Comparison of ENCODE assay signal across 8 mouse cellular contexts in the genomic region with DNA sequence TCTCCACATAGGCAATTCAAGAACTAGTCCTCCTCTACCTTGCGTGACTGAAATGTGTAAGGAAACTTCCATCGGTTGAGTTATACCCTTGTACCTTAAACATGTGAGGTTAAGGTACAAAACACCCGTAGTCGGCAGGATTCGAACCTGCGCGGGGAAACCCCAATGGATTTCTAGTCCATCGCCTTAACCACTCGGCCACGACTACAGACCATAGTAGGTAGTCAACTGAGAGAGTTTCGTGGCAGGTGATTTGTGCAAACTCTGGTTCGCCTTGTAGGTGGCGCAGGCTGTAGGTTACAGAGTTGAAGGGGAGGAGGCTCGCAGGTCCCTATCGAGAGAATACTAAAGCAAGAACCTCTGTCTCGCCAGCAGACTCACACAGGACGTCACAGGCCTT. TPM values are rescaled to one million over a fixed set of nuclear protein-coding genes. Genes with fewer than 3 reads are reported as not detected.
A peak's percentile ranks its signal among the peaks of the same experiment; 100 is the strongest.
DNase-seq lines count a peak whose midpoint lies in the region; ATAC-seq lines count a peak whose summit lies in the region.

No protein-coding gene starts in this region.

- H3K4me1 ChIP-seq in forebrain, embryonic 13.5 days: peaks cover 2% of the 10 kb centered on the region; the same call in 1 of the 2 replicates
- H3K4me1 ChIP-seq in intestine, embryonic 14.5 days (replicated peaks; ENCODE audit: control insufficient read depth, insufficient read depth, low read length): 0 out of 2 replicates have a peak, but pooled peaks cover 4% of the 10 kb centered on the region

- no peaks in the 10 kb centered on the region for H3K9me3 ChIP-seq in forebrain, embryonic 13.5 days (replicated peaks)
- H3K9me3 ChIP-seq in intestine, embryonic 14.5 days (ENCODE audit: control insufficient read depth, low read length): no peaks in the 10 kb centered on the region

- no peak overlapping the region for H3K27ac ChIP-seq in forebrain, embryonic 13.5 days
- no peak overlapping the region for H3K27ac ChIP-seq in intestine, embryonic 14.5 days (ENCODE audit: low read depth)

- ATAC-seq in forebrain, embryonic 13.5 days: no peak
- peak; percentile 29; the same call in 1 of the 2 replicates for ATAC-seq in intestine, embryonic 14.5 days (replicated peaks; ENCODE audit: low FRiP score, low TSS enrichment, low read depth)
- no peak for ATAC-seq in cerebellum, adult (ENCODE audit: insufficient number of reproducible peaks, low FRiP score, low TSS enrichment)

- H3K27me3 ChIP-seq in forebrain, embryonic 13.5 days: peaks cover 14% of the 10 kb centered on the region; the same call in 1 of the 2 replicates
- H3K27me3 ChIP-seq in intestine, embryonic 14.5 days (replicated peaks; ENCODE audit: control insufficient read depth, insufficient read depth, low read length): no peaks in the 10 kb centered on the region

- no peaks in the 10 kb centered on the region for H3K36me3 ChIP-seq in forebrain, embryonic 13.5 days (ENCODE audit: poor library complexity, severe bottlenecking)
- no peaks in the 10 kb centered on the region for H3K36me3 ChIP-seq in intestine, embryonic 14.5 days (ENCODE audit: control insufficient read depth, insufficient read depth, low read length)

- H3K4me2 ChIP-seq in forebrain, embryonic 13.5 days: peak overlapping the region; percentile 41
- peak overlapping the region; percentile 40 for H3K4me2 ChIP-seq in intestine, embryonic 14.5 days (ENCODE audit: low read length)

- H3K4me3 ChIP-seq in forebrain, embryonic 13.5 days: peak overlapping the region; percentile 14; the same call in 1 of the 2 replicates
- peak overlapping the region; percentile 17 for H3K4me3 ChIP-seq in intestine, embryonic 14.5 days (ENCODE audit: low read depth, low read length)

- no peak overlapping the region for H3K9ac ChIP-seq in forebrain, embryonic 13.5 days
- no peak overlapping the region for H3K9ac ChIP-seq in intestine, embryonic 14.5 days (ENCODE audit: low read length)

- DNase-seq in gastrocnemius, postnatal 25 days: peak; percentile 17
- no peak for DNase-seq in gastrocnemius, postnatal 4 days (ENCODE audit: low spot score in 2 of 2)
- DNase-seq in R1 (ENCODE audit: low read depth, low spot score): peak; percentile 98
- DNase-seq in intestine, embryonic 14.5 days (ENCODE audit: low spot score): peak; percentile 91
- DNase-seq in lung, postnatal 25 days (ENCODE audit: low spot score): peak; percentile 51
- peak; percentile 72 to 78 for DNase-seq in spleen, postnatal 14 days (ENCODE audit: low spot score in 2 of 2)

- 2% methylated on average over 17 of the region's 17 CpGs for WGBS in forebrain, embryonic 13.5 days
- 5% methylated on average over 17 of the region's 17 CpGs for WGBS in intestine, embryonic 14.5 days

RNA-seq across cellular contexts. Expression of a gene that starts 7.9 kb away (rescaled TPM):
- under 1 TPM; 0.26 to 0.54 TPM for total RNA-seq in gastrocnemius, postnatal 25 days (2021)
- 1 to 10 TPM; 1.4 to 2.6 TPM for total RNA-seq in gastrocnemius, postnatal 4 days (2021)
- polyA plus RNA-seq in forebrain, embryonic 13.5 days (2015; fragmentation: Nextera tagmentation; extraction: Ambion mirVana): 25.4 and 29.2 TPM in 2 replicates
- polyA plus RNA-seq in intestine, embryonic 14.5 days (2014; fragmentation: Nextera tagmentation; extraction: Ambion mirVana): 9.8 and 13.8 TPM in 2 replicates

RNA-seq across cellular contexts. Expression of a gene that starts 44.0 kb away (rescaled TPM):
- not detected for total RNA-seq in gastrocnemius, postnatal 25 days (2021)
- total RNA-seq in gastrocnemius, postnatal 4 days (2021): not detected
- polyA plus RNA-seq in forebrain, embryonic 13.5 days (2015; fragmentation: Nextera tagmentation; extraction: Ambion mirVana): 0.09 TPM in 1 of 2 replicates, not detected in the other
- not detected in 2 replicates for polyA plus RNA-seq in intestine, embryonic 14.5 days (2014; fragmentation: Nextera tagmentation; extraction: Ambion mirVana)

Comparison
In these comparisons a context has a peak if more than half of its experiments do, and no peak if none do; other contexts are left out.
1. DNase-seq: peak in gastrocnemius, postnatal 25 days (single experiment), R1 (single experiment), intestine, embryonic 14.5 days (single experiment), lung, postnatal 25 days (single experiment) and spleen, postnatal 14 days (2 of 2); none in gastrocnemius, postnatal 4 days (0 of 2).